Mouse (Mus musculus) MEL (cell line): Measurements from ENCODE around the gene Cavin2. TPM values are rescaled to one million over a fixed set of nuclear protein-coding genes. Genes with fewer than 3 reads are reported as not detected.

Experiments
- DNase-seq: peaks from one replicate; pipeline ENCODE4 v3.0.0; 2011; ENCODE audit warnings: low read depth, low spot score
- H3K27ac ChIP-seq: 2 replicates; pipeline ENCODE4 v1.5.1; 2012; ENCODE audit warnings: low read depth, mild to moderate bottlenecking, control low read depth, low read length, moderate library complexity; ENCODE audit not compliant: control insufficient read depth
- H3K27me3 ChIP-seq, 2 experiments: fragments of 150-350 bp in 1 of 2; sonication (generic) in 1 of 2; 2 replicates each; pipeline ENCODE4 v1.6.1; 2012; ENCODE audit warnings: low read length in 2 of 2, mild to moderate bottlenecking in 2 of 2, improper control_type of control experiment in 1 of 2, moderate library complexity in 1 of 2; ENCODE audit not compliant: insufficient read depth in 2 of 2, control insufficient read depth in 1 of 2
- H3K36me3 ChIP-seq, 2 experiments: 2 replicates each; pipeline ENCODE4 v1.6.1; 2012 to 2014; ENCODE audit warnings: low read length in 2 of 2, improper control_type of control experiment in 1 of 2, inconsistent platforms in 1 of 2, mild to moderate bottlenecking in 1 of 2; ENCODE audit not compliant: insufficient read depth in 2 of 2, control insufficient read depth in 1 of 2
- H3K4me1 ChIP-seq, 2 experiments: fragments of 150-350 bp in 1 of 2; sonication (generic) in 1 of 2; 2 replicates each; pipeline ENCODE4 v1.6.1; 2012; ENCODE audit warnings: low read length in 2 of 2, improper control_type of control experiment in 1 of 2, mild to moderate bottlenecking in 1 of 2; ENCODE audit not compliant: insufficient read depth in 2 of 2, control insufficient read depth in 1 of 2
- H3K4me3 ChIP-seq, 2 experiments: fragments of 150-350 bp in 1 of 2; sonication (generic) in 1 of 2; 2 replicates each; pipeline ENCODE4 v1.5.1; 2012; ENCODE audit warnings: low read depth in 2 of 2, low read length in 2 of 2, mild to moderate bottlenecking in 2 of 2, moderate library complexity in 2 of 2, control low read depth in 1 of 2, improper control_type of control experiment in 1 of 2; ENCODE audit not compliant: control insufficient read depth in 1 of 2, insufficient read depth in 1 of 2
- H3K79me2 ChIP-seq: 2 replicates; pipeline ENCODE4 v1.6.1; 2012; ENCODE audit warnings: mild to moderate bottlenecking, low read length, moderate library complexity; ENCODE audit not compliant: control insufficient read depth, poor library complexity, insufficient read depth
- H3K9ac ChIP-seq: 2 replicates; pipeline ENCODE4 v1.6.1; 2012; ENCODE audit warnings: low read depth, mild to moderate bottlenecking, control low read depth, low read length, moderate library complexity; ENCODE audit not compliant: control insufficient read depth, poor library complexity, severe bottlenecking
- H3K9me3 ChIP-seq: fragments of 150-350 bp; sonication (generic); replicated peaks from 2 replicates; pipeline ENCODE4 v1.6.1; 2012; ENCODE audit warnings: mild to moderate bottlenecking, low read length, improper control_type of control experiment, moderate library complexity; ENCODE audit not compliant: insufficient read depth
- CHD2 ChIP-seq: IDR thresholded peaks from 2 replicates; pipeline ENCODE4 v1.6.1; 2011; ENCODE audit warnings: low read length, improper control_type of control experiment
- E2F4 ChIP-seq: IDR thresholded peaks from 2 replicates; pipeline ENCODE4 v1.6.1; 2011; ENCODE audit warnings: low read depth, low read length, improper control_type of control experiment, borderline replicate concordance
- ELF1 ChIP-seq: IDR thresholded peaks from 2 replicates; pipeline ENCODE4 v1.6.1; 2014; ENCODE audit warnings: low read depth, mild to moderate bottlenecking, inconsistent platforms, low read length, improper control_type of control experiment, moderate library complexity
- EP300 ChIP-seq, 2 experiments: IDR thresholded peaks; 2 replicates each; pipeline ENCODE4 v1.6.1; 2011; ENCODE audit warnings: improper control_type of control experiment in 2 of 2, low read length in 2 of 2, low read depth in 1 of 2, mild to moderate bottlenecking in 1 of 2
- ETS1 ChIP-seq: IDR thresholded peaks from 2 replicates; pipeline ENCODE4 v1.6.1; 2012; ENCODE audit warnings: low read depth, mild to moderate bottlenecking, inconsistent platforms, low read length, improper control_type of control experiment, moderate library complexity
- GABPA ChIP-seq: IDR thresholded peaks from 2 replicates; pipeline ENCODE4 v1.6.1; 2012; ENCODE audit warnings: low read depth, mild to moderate bottlenecking, inconsistent platforms, low read length, improper control_type of control experiment, moderate library complexity
- MAFK ChIP-seq: IDR thresholded peaks from 2 replicates; pipeline ENCODE4 v1.6.1; 2011; ENCODE audit warnings: low read depth, mild to moderate bottlenecking, low read length, improper control_type of control experiment, borderline replicate concordance
- MAX ChIP-seq: IDR thresholded peaks from 2 replicates; pipeline ENCODE4 v1.6.1; 2011; ENCODE audit warnings: low read length, improper control_type of control experiment
- MXI1 ChIP-seq: IDR thresholded peaks from 2 replicates; pipeline ENCODE4 v1.6.1; 2011; ENCODE audit warnings: mild to moderate bottlenecking, low read depth, low read length, improper control_type of control experiment
- MYB ChIP-seq: IDR thresholded peaks from 2 replicates; pipeline ENCODE4 v1.6.1; 2011; ENCODE audit warnings: mild to moderate bottlenecking, low read depth, low read length, improper control_type of control experiment
- NRF1 ChIP-seq: IDR thresholded peaks from 2 replicates; pipeline ENCODE4 v1.6.1; 2014; ENCODE audit warnings: low read depth, mild to moderate bottlenecking, inconsistent platforms, low read length, improper control_type of control experiment, moderate library complexity; ENCODE audit not compliant: poor library complexity, insufficient read depth, severe bottlenecking
- POLR2AphosphoS2 ChIP-seq: IDR thresholded peaks from 2 replicates; pipeline ENCODE4 v1.6.1; 2011; ENCODE audit warnings: low read length, improper control_type of control experiment
- POLR2AphosphoS5 ChIP-seq: IDR thresholded peaks from 2 replicates; pipeline ENCODE4 v1.6.1; 2012; ENCODE audit warnings: low read depth, borderline replicate concordance, mild to moderate bottlenecking, inconsistent platforms, low read length, moderate library complexity, mixed read lengths
- TCF12 ChIP-seq: IDR thresholded peaks from 2 replicates; pipeline ENCODE4 v1.6.1; 2014; ENCODE audit warnings: low read depth, mild to moderate bottlenecking, inconsistent platforms, low read length, improper control_type of control experiment, moderate library complexity
- UBTF ChIP-seq: IDR thresholded peaks from 2 replicates; pipeline ENCODE4 v1.6.1; 2012; ENCODE audit warnings: low read depth, mild to moderate bottlenecking, inconsistent platforms, low read length, improper control_type of control experiment, moderate library complexity, borderline replicate concordance; ENCODE audit not compliant: insufficient read depth
- USF2 ChIP-seq, 2 experiments: IDR thresholded peaks; 2 replicates each; pipeline ENCODE4 v1.6.1; 2011 to 2012; ENCODE audit warnings: improper control_type of control experiment in 2 of 2, low read length in 2 of 2, borderline replicate concordance in 1 of 2, inconsistent platforms in 1 of 2, low read depth in 1 of 2, mild to moderate bottlenecking in 1 of 2; ENCODE audit not compliant: insufficient read depth in 1 of 2
- ZKSCAN1 ChIP-seq: IDR thresholded peaks from 2 replicates; pipeline ENCODE4 v1.6.1; 2012; ENCODE audit warnings: low read depth, mild to moderate bottlenecking, inconsistent platforms, low read length, improper control_type of control experiment, moderate library complexity
- ZMIZ1 ChIP-seq: IDR thresholded peaks from 2 replicates; pipeline ENCODE4 v1.6.1; 2012; ENCODE audit warnings: low read depth, mild to moderate bottlenecking, inconsistent platforms, low read length, improper control_type of control experiment, moderate library complexity
- ZNF384 ChIP-seq: IDR thresholded peaks from 2 replicates; pipeline ENCODE4 v1.6.1; 2012; ENCODE audit warnings: low read depth, mild to moderate bottlenecking, inconsistent platforms, low read length, improper control_type of control experiment
- polyA plus RNA-seq, 2 experiments: library from polyadenylated mRNA; stranded (reverse) in 1 of 2; unstranded in 1 of 2; fragments of >175 nt in 1 of 2; fragments of >200 nt in 1 of 2; gene quantifications; 2 replicates each; pipeline versions ENCODE4 v1.2.1 to v1.2.4; 2012; ENCODE audit warnings: low replicate concordance in 2 of 2, low read depth in 1 of 2; ENCODE audit not compliant: insufficient read length in 2 of 2, insufficient read depth in 1 of 2, missing spikeins in 1 of 2
- total RNA-seq: library from RNA; depleted of rRNA; stranded (reverse); fragments of 300-350 nt; gene quantifications from 2 replicates; pipeline ENCODE4 v1.2.3, GENCODE M21; 2012

Gene Cavin2
- total and polyA plus RNA-seq, 3 experiments, result not detected

DNA sequence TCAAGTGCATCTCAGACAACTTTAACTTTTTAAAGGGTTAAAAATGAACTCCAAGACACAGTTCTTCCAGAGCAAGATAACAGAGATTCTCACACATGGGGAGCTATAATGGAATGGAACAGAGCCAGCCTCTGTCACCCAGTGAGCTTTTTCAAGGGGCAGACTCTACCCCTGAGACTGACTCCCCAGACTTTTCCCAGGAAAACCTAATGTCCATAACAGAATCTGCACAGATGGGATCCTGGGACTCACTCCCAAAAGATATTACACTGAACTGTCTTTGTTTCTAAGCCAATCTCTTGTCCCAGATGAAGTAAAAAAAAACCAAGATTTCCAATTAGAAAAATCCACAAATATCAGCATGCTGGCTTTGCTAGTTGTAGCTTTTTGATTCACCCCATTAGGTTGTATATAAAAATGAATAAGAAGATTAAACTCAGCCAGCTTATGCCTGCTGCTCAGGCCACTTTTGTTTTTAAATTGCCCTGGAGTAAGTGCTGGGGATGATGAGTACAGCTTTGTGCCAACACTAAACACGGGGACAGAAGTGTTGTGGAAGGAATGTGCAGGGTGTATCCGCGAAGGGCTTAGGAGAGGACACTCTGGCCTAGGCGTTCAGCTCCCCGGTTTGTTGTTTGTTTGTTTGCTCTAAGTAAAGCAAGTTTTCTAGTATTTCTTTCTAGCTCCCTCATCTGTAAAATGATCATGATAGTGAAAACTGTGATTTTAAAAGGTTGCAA lies 18.6 kb upstream of the Cavin2 start:
- Histone ChIP-seq H3K9me3 (no peaks in the 10 kb centered on the region), H3K4me3 (no peak overlapping the region), H3K79me2 (no peaks in the 10 kb centered on the region), H3K9ac (no peak overlapping the region), H3K27me3 (no peaks in the 10 kb centered on the region), H3K4me1 (no peaks in the 10 kb centered on the region), H3K36me3 (no peaks in the 10 kb centered on the region), H3K27ac (no peak overlapping the region)
- TF ChIP-seq CHD2, result no peak
- no peak for TF ChIP-seq ZMIZ1
- no peak for TF ChIP-seq POLR2AphosphoS2
- no peak for TF ChIP-seq MAFK
- no peak for TF ChIP-seq ELF1
- TF ChIP-seq USF2 (IDR thresholded peaks at IDR 0.05; ENCODE audit: borderline replicate concordance in 1 of 2, insufficient read depth in 1 of 2, low read depth in 1 of 2, low read length in 2 of 2), result no peak
- no peak for TF ChIP-seq E2F4
- no peak for TF ChIP-seq MAX
- no peak for TF ChIP-seq NRF1
- no peak for TF ChIP-seq ZKSCAN1
- no peak for TF ChIP-seq MYB
- TF ChIP-seq TCF12, result no peak
- no peak for DNase-seq

DNA sequence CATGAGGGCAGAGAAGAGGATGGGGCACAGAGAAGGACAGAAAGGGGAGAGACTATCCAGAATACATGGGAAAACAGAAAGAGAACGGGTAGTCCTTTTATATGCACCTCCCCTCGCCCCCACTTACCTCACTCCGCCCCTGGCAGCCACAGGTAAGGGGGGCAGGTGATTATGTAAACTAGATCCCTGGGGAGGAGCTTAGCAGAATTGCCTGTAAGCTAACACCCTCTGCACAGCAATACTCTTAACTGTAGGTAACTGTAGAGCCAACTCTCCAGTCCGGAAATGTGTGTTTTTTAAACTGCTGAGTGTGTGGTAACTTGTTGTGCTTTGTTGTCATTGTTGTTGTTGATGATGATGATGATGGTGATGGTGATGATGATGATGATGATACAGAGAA lies 17.1 kb upstream of the Cavin2 start:
- Histone ChIP-seq H3K79me2 (no peaks in the 10 kb centered on the region), H3K9me3 (no peaks in the 10 kb centered on the region), H3K9ac (no peak overlapping the region), H3K27me3 (no peaks in the 10 kb centered on the region), H3K4me1 (no peaks in the 10 kb centered on the region), H3K36me3 (no peaks in the 10 kb centered on the region), H3K27ac (no peak overlapping the region), H3K4me3 (no peak overlapping the region)
- TF ChIP-seq ETS1 (no peak), E2F4 (no peak), CHD2 (no peak), MAX (no peak), ZNF384 (no peak), EP300 (IDR thresholded peaks at IDR 0.05; ENCODE audit: low read depth in 1 of 2, low read length in 2 of 2) (no peak), GABPA (no peak), UBTF (no peak), ZMIZ1 (no peak), POLR2AphosphoS5 (no peak), MXI1 (no peak)
- DNase-seq, result no peak
